Mouse (Mus musculus) thymus, postnatal 14 days (tissue): Measurements from ENCODE around the gene Hoxc9.

Experiments
- DNase-seq: peaks from one replicate; pipeline ENCODE4 v3.0.0; 2021

The Hoxc9 gene

GRCm38 (mm10) chr15:103028916-103029512 is 52.8 kb downstream of the Hoxc9 start:
- no peak for DNase-seq

DNA sequence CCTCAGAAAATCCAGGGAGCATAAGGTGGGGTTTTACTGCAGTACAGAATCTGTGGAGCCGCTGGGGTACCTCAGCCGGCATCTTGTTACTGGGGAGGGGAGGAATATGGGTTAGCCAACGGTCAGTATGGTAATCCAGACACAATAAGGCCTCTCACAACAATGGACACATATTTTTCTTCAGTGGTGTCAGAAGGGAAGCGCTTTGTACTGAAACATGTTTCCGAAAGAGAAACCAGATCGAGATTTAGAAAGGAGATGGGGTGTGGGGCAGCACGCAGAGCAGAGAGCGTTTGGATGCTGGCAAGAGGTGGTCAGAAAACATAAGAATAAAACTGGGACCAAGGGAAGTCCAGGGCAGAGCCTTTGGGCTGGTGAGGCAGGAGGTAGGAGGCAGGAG is 53.9 kb downstream of the Hoxc9 start:
- DNase-seq, result no peak

GRCm38 (mm10) chr15:103032167-103032566 is 55.9 kb downstream of the Hoxc9 start:
- DNase-seq, result no peak

- no peak for DNase-seq
These were observed 56.7 kb downstream of the Hoxc9 start for GRCm38 (mm10) chr15:103032646-103033575.

DNA sequence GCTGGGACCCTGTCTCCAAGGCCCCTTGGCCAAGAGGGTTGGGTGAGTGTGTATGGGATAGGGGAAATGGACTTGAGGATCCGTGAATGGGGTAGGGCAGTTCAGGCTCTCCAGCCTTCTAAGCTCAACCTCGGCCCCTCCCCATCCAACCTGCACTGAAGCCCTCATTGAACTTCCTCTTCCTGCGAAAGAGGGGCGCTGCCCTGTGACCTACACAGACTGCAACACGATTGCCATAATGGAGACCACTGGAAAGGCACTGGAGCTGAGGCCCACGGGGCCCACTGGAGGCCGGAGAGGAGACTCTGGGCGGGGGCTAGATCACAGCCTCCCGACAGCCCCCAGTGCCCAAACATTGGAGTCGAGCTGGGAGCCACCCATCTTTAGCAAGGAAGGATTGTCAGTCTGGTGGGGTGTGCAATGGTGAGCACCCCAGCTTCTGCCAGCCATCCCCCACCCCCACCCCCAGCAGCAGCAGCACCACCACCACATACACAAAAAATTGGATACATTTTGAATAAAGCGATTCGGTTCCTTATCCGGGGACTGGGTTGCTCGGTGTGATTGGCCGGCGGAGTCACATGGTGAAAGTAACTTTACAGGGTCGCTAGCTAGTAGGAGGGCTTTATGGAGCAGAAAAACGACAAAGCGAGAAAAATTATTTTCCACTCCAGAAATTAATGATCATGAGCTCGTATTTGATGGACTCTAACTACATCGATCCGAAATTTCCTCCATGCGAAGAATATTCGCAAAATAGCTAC is 58.0 kb downstream of the Hoxc9 start:
- DNase-seq, result no peak
